Mouse (Mus musculus): ENCODE measurements at regions not wholly inside any gene's neighbourhood (a gene's known extent, or its start where the extent isn't known, plus 50 kb on each side); places are given as distances from the start of the nearest gene placed in this dataset.
"Not testable (repeated sequence)": the region's sequence is repeated elsewhere in the genome, so short reads cannot be mapped to it uniquely, and the experiment has no call there.

GRCm38 (mm10) chr12:114615712-114616111 is 1072.0 kb downstream of the Adam6a start:
- Histone ChIP-seq H3K36me3 (ENCODE audit: control insufficient read depth, insufficient read depth, low read length) (no peaks in the 10 kb centered on the region), H3K4me3 (ENCODE audit: extremely low read depth, insufficient read depth, insufficient read length) (no peak overlapping the region), H3K4me1 (ENCODE audit: control insufficient read depth, insufficient read depth, insufficient read length) (peaks cover 2% of the 10 kb centered on the region; the same call in 1 of the 2 replicates), H3K27me3 (ENCODE audit: control insufficient read depth, insufficient read depth, low read length) (no peaks in the 10 kb centered on the region), H3K27ac (ENCODE audit: insufficient read depth, low read length) (no peak overlapping the region; the same call in 1 of the 2 replicates)
- peak; percentile 7 to 19 for DNase-seq (ENCODE audit: low read depth in 1 of 2, low spot score in 2 of 2)
- 15% methylated on average over 1 of the region's 1 CpGs for WGBS
- TF ChIP-seq CTCF (IDR thresholded peaks at IDR 0.05; ENCODE audit: extremely low read depth, insufficient read depth, insufficient read length, insufficient replicate concordance) (no peak), POLR2A (IDR thresholded peaks at IDR 0.05; ENCODE audit: low read depth, low read length) (no peak)

GRCm38 (mm10) chr12:114641089-114641488 is 1097.4 kb downstream of the Adam6a start:
- H3K4me3 ChIP-seq (ENCODE audit: extremely low read depth, insufficient read depth, insufficient read length), result no peak overlapping the region
- no peak for TF ChIP-seq POLR2A (IDR thresholded peaks at IDR 0.05; ENCODE audit: low read depth, low read length)
- no peak for TF ChIP-seq CTCF (IDR thresholded peaks at IDR 0.05; ENCODE audit: extremely low read depth, insufficient read depth, insufficient read length, insufficient replicate concordance)
- no peak for DNase-seq (ENCODE audit: low read depth in 1 of 2, low spot score in 2 of 2)
- WGBS, result 45% methylated on average over 1 of the region's 1 CpGs
- H3K4me1 ChIP-seq (ENCODE audit: control insufficient read depth, insufficient read depth, insufficient read length), result no peaks in the 10 kb centered on the region
- H3K27me3 ChIP-seq (ENCODE audit: control insufficient read depth, insufficient read depth, low read length), result no peaks in the 10 kb centered on the region
- H3K27ac ChIP-seq (ENCODE audit: insufficient read depth, low read length), result no peak overlapping the region
- no peaks in the 10 kb centered on the region for H3K36me3 ChIP-seq (ENCODE audit: control insufficient read depth, insufficient read depth, low read length)

- H3K27me3 ChIP-seq (ENCODE audit: control insufficient read depth, insufficient read depth, low read length), result no peaks in the 10 kb centered on the region
- no peak overlapping the region for H3K4me3 ChIP-seq (ENCODE audit: extremely low read depth, insufficient read depth, insufficient read length)
- no peaks in the 10 kb centered on the region for H3K36me3 ChIP-seq (ENCODE audit: control insufficient read depth, insufficient read depth, low read length)
- no peak for TF ChIP-seq CTCF (IDR thresholded peaks at IDR 0.05; ENCODE audit: extremely low read depth, insufficient read depth, insufficient read length, insufficient replicate concordance)
- TF ChIP-seq POLR2A (IDR thresholded peaks at IDR 0.05; ENCODE audit: low read depth, low read length), result no peak
- no peak for DNase-seq (ENCODE audit: low read depth in 1 of 2, low spot score in 2 of 2)
- no peak overlapping the region for H3K27ac ChIP-seq (ENCODE audit: insufficient read depth, low read length)
- 15% methylated on average over 3 of the region's 3 CpGs for WGBS
- H3K4me1 ChIP-seq (ENCODE audit: control insufficient read depth, insufficient read depth, insufficient read length), result no peaks in the 10 kb centered on the region
Measured at GRCm38 (mm10) chr12:114646372-114646771, 1102.7 kb downstream of the Adam6a start.

GRCm38 (mm10) chr12:114650432-114651101 is 1106.9 kb downstream of the Adam6a start:
- H3K4me1 ChIP-seq (ENCODE audit: control insufficient read depth, insufficient read depth, insufficient read length); H3K27ac ChIP-seq (ENCODE audit: insufficient read depth, low read length); H3K4me3 ChIP-seq (ENCODE audit: extremely low read depth, insufficient read depth, insufficient read length); H3K27me3 ChIP-seq (ENCODE audit: control insufficient read depth, insufficient read depth, low read length); H3K36me3 ChIP-seq (ENCODE audit: control insufficient read depth, insufficient read depth, low read length): not testable (repeated sequence)
- 10% methylated on average over 1 of the region's 1 CpGs for WGBS
- peak; percentile 5 to 25 for DNase-seq (ENCODE audit: low read depth in 1 of 2, low spot score in 2 of 2)

GRCm38 (mm10) chr12:114657134-114657533 is 1113.4 kb downstream of the Adam6a start:
- DNase-seq (ENCODE audit: low read depth in 1 of 2, low spot score in 2 of 2); H3K4me1 ChIP-seq (ENCODE audit: control insufficient read depth, insufficient read depth, insufficient read length); H3K27me3 ChIP-seq (ENCODE audit: control insufficient read depth, insufficient read depth, low read length); H3K36me3 ChIP-seq (ENCODE audit: control insufficient read depth, insufficient read depth, low read length); H3K4me3 ChIP-seq (ENCODE audit: extremely low read depth, insufficient read depth, insufficient read length); H3K27ac ChIP-seq (ENCODE audit: insufficient read depth, low read length): not testable (repeated sequence)
- 15% methylated on average over 2 of the region's 2 CpGs for WGBS
